Mouse (Mus musculus) hindbrain, embryonic 14.5 days (tissue): ENCODE results near the gene Nbeal2. TPM values are rescaled to one million over a fixed set of nuclear protein-coding genes. Genes with fewer than 3 reads are reported as not detected.

Source experiments
- ATAC-seq: fragments of 200-750 bp; cut with Nextera tagmentation; 2 replicates; pipeline ENCODE4 v1.8.0; 2017; ENCODE audit warnings: moderate number of reproducible peaks, mild to moderate bottlenecking, moderate TSS enrichment, moderate library complexity; ENCODE audit not compliant: low FRiP score
- DNase-seq: peaks from one replicate; pipeline ENCODE4 v3.0.0-alpha.2; 2015; ENCODE audit warnings: low spot score
- H3K27ac ChIP-seq: fragments of 300-500 bp; sonication (generic); 2 replicates; pipeline ENCODE4 v1.5.1; 2014; ENCODE audit warnings: mild to moderate bottlenecking, moderate library complexity
- H3K27me3 ChIP-seq: fragments of 300-500 bp; sonication (generic); 2 replicates; pipeline ENCODE4 v1.6.1; 2014; ENCODE audit warnings: mild to moderate bottlenecking, low read length, mixed read lengths; ENCODE audit not compliant: control insufficient read depth, insufficient read depth
- H3K36me3 ChIP-seq: fragments of 300-500 bp; sonication (generic); replicated peaks from 2 replicates; pipeline ENCODE4 v1.6.1; 2014; ENCODE audit not compliant: control insufficient read depth, insufficient read depth
- H3K4me1 ChIP-seq: fragments of 300-500 bp; sonication (generic); replicated peaks from 2 replicates; pipeline ENCODE4 v1.6.1; 2014; ENCODE audit warnings: antibody characterized with exemption, low read length, mixed read lengths; ENCODE audit not compliant: control insufficient read depth, insufficient read depth
- H3K4me2 ChIP-seq: fragments of 300-500 bp; sonication (generic); replicated peaks from 2 replicates; pipeline ENCODE4 v1.6.1; 2014; ENCODE audit warnings: mild to moderate bottlenecking, moderate library complexity
- H3K4me3 ChIP-seq: fragments of 300-500 bp; sonication (generic); replicated peaks from 2 replicates; pipeline ENCODE4 v1.5.1; 2014; ENCODE audit warnings: mild to moderate bottlenecking, low read length
- H3K9ac ChIP-seq: fragments of 300-500 bp; sonication (generic); 2 replicates; pipeline ENCODE4 v1.6.1; 2014
- H3K9me3 ChIP-seq: fragments of 300-500 bp; sonication (generic); 2 replicates; pipeline ENCODE4 v1.6.1; 2016; ENCODE audit warnings: low read length; ENCODE audit not compliant: control insufficient read depth
- WGBS: fragments of 180-500 bp; shearing (Covaris S2); extraction: QIAGEN DNeasy Blood & Tissue Kit; methylation state at CpG from one replicate; pipeline ENCODE4 v1.1.7; 2014; 5-methylcytosine and 5-hydroxymethylcytosine counted together
- polyA plus RNA-seq: library from polyadenylated mRNA; unstranded; fragments of >200 nt; fragmentation: Nextera tagmentation; extraction: Ambion mirVana; gene quantifications from 2 replicates; pipeline ENCODE4 v1.2.1, GENCODE M21; 2014

Gene Nbeal2
- polyA plus RNA-seq, result 2.2 and 4.0 TPM in 2 replicates

DNA sequence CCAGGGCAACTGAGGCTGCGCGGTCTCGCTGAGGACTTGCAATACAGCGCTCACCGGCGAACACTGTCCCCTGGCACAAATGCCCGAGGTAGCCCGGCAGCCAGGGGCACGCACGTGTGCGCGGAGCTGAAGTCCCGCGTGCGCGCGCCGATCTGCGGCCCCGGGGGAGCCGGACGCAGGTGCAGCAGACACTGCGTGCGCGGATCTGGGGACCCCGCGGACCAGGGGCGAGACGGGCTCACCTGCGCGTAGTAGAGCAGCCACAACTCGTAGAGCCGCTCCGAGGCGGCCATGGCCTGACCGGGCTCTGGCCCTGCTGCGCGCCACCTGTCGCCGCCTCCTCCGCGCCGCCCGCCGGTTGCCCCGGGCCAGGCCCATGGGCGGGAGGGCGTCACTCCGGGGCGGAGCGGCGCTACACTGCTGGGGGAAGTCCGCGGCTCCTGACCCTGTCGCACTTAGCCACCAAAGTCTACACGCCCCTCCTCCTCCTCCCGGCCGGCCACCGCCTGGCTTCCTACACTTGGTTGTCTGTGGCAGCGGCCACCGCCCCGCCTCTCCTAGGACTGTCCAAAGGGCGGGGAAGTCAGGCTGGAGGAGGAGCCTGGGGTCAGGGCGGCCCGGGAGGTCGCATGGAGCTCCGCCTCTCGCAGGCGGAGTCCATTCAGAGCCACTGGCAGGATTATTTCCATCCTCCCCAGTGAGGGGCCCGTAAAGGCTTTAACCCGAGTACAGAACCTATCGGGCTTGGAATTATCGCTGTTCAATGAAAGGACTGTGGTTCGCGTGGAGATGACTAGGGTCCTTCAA is at the start of gene Nbeal2:
Gene Nbeal2 (minus strand): TSS at position 507 of the 807 bp plus-strand sequence.
- ATAC-seq (peak; percentile 47), DNase-seq (peak; percentile 61)
- Histone ChIP-seq H3K36me3 (no peaks in the 10 kb centered on the region), H3K27me3 (peaks cover 24% of the 10 kb centered on the region), H3K27ac (0 out of 2 replicates have a peak within 1 kb of the TSS, but pooled peaks have one; percentile 33), H3K9ac (peak within 1 kb of the TSS; percentile 66), H3K9me3 (no peaks in the 10 kb centered on the region), H3K4me2 (peak within 1 kb of the TSS; percentile 98), H3K4me3 (peak within 1 kb of the TSS; percentile 72), H3K4me1 (peaks cover 38% of the 10 kb centered on the region)
- WGBS, result under 1% methylated on average over 54 of the region's 75 CpGs

GRCm38 (mm10) chr9:110702848-110703247 is 48.9 kb upstream of the Nbeal2 start:
- no peak overlapping the region for H3K4me3 ChIP-seq
- no peak for ATAC-seq
- H3K9me3 ChIP-seq, result no peaks in the 10 kb centered on the region
- no peaks in the 10 kb centered on the region for H3K4me1 ChIP-seq
- WGBS, result 85% methylated on average over 1 of the region's 1 CpGs
- H3K9ac ChIP-seq, result no peak overlapping the region
- no peak overlapping the region for H3K27ac ChIP-seq
- no peak for DNase-seq
- H3K27me3 ChIP-seq, result no peaks in the 10 kb centered on the region
- no peaks in the 10 kb centered on the region; the same call in 1 of the 2 replicates for H3K36me3 ChIP-seq
- no peak overlapping the region for H3K4me2 ChIP-seq

DNA sequence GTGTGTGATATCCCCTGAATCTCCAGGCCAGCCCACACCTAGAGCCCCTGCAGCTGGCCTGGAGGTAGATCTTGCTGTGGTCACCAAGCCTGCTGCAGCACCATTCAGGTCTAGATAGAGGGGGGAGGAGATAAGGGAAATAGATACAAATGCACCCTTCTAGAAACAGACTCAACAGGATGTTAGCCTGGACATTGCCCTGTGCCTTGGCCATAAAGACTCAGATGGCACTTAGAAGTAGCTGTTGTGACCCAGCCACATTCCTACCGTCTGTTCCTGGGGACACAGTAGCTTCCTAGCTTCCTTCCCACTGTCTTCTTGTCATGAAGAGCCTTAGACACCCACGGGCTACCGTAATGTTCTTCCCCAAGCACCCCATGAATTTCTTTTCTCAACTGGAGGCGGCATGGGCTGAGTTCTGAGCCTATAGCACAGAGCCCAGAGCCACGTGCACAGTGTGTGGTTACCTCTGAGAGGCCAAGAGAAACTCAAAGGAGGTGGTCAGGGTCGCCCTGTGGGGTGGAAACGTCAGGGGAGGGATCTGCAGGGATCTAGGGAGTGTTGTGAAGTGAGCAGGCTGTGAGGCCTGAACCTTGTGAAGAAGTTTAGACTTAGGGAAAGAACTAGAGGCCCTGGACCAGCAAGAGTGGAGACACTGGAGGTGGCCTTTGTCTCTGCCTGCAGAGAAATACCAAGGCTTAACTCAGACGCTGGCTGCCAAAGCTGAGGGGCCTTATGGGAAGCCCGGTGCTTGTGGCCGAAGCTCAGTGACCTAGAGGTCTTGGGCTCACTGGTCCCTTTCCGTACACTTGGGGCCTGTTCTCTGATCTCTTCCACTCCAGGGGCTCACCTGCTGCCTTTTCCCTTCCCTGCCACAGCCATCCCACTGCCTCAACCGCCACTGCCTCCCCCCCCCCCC is 47.4 kb upstream of the Nbeal2 start:
- H3K9me3 ChIP-seq, result no peaks in the 10 kb centered on the region
- no peak overlapping the region for H3K4me3 ChIP-seq
- DNase-seq (no peak), ATAC-seq (no peak)
- 79% methylated on average over 11 of the region's 12 CpGs for WGBS
- H3K27ac ChIP-seq, result no peak overlapping the region
- no peak overlapping the region for H3K4me2 ChIP-seq
- no peaks in the 10 kb centered on the region for H3K4me1 ChIP-seq
- no peaks in the 10 kb centered on the region for H3K27me3 ChIP-seq
- no peak overlapping the region for H3K9ac ChIP-seq
- no peaks in the 10 kb centered on the region; the same call in none of the 2 replicates for H3K36me3 ChIP-seq

DNA sequence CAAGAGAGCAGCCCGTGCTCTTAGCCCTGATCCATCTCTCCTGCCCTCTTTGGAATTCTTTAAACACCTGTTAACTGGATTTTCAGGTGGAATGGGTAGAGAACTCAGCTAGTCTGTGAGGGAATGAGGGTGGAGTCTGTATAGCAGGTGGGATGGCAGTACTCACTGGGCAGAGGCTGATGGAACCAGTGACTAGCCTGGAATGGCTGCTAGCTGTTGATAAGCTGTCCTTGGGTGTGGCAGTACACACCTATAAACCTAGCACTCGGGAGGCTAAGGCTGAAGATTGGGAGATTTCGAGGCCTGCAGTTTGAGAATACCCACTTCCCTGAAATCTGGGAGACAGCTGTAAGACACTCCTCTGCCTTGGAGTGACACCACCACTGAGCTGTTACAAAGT is 45.6 kb upstream of the Nbeal2 start:
- WGBS, result 91% methylated on average over 3 of the region's 3 CpGs
- Histone ChIP-seq H3K9me3 (no peaks in the 10 kb centered on the region), H3K4me3 (no peak overlapping the region), H3K9ac (no peak overlapping the region), H3K27me3 (no peaks in the 10 kb centered on the region), H3K27ac (no peak overlapping the region), H3K36me3 (peaks cover 3% of the 10 kb centered on the region), H3K4me1 (no peaks in the 10 kb centered on the region), H3K4me2 (no peak overlapping the region)
- no peak for ATAC-seq
- DNase-seq, result no peak

- H3K4me3 ChIP-seq, result no peak overlapping the region
- H3K27me3 ChIP-seq, result no peaks in the 10 kb centered on the region
- H3K9me3 ChIP-seq, result no peaks in the 10 kb centered on the region
- ATAC-seq (no peak), DNase-seq (no peak)
- no peak overlapping the region for H3K9ac ChIP-seq
- H3K27ac ChIP-seq, result no peak overlapping the region
- peaks cover 19% of the 10 kb centered on the region for H3K36me3 ChIP-seq
- H3K4me1 ChIP-seq, result no peaks in the 10 kb centered on the region
- 81% methylated on average over 3 of the region's 3 CpGs for WGBS
- no peak overlapping the region for H3K4me2 ChIP-seq
Measured at GRCm38 (mm10) chr9:110697465-110697864, 43.5 kb upstream of the Nbeal2 start.

- DNase-seq, result no peak
- no peak overlapping the region for H3K4me3 ChIP-seq
- no peak overlapping the region for H3K27ac ChIP-seq
- ATAC-seq, result no peak
- no peak overlapping the region for H3K9ac ChIP-seq
- no peaks in the 10 kb centered on the region for H3K9me3 ChIP-seq
- no peaks in the 10 kb centered on the region for H3K4me1 ChIP-seq
- H3K4me2 ChIP-seq, result no peak overlapping the region
- peaks cover 19% of the 10 kb centered on the region for H3K36me3 ChIP-seq
- WGBS, result 93% methylated on average over 5 of the region's 5 CpGs
- no peaks in the 10 kb centered on the region for H3K27me3 ChIP-seq
Measured at GRCm38 (mm10) chr9:110696427-110696826, 42.5 kb upstream of the Nbeal2 start.

- no peak overlapping the region for H3K27ac ChIP-seq
- H3K9ac ChIP-seq, result no peak overlapping the region
- WGBS, result 86% methylated on average over 4 of the region's 4 CpGs
- DNase-seq, result no peak
- ATAC-seq, result no peak
- peaks cover 19% of the 10 kb centered on the region for H3K36me3 ChIP-seq
- H3K4me1 ChIP-seq, result no peaks in the 10 kb centered on the region
- no peaks in the 10 kb centered on the region for H3K9me3 ChIP-seq
- H3K4me2 ChIP-seq, result no peak overlapping the region
- H3K27me3 ChIP-seq, result no peaks in the 10 kb centered on the region
- H3K4me3 ChIP-seq, result no peak overlapping the region
Measured at GRCm38 (mm10) chr9:110695165-110695755, 41.3 kb upstream of the Nbeal2 start.

DNA sequence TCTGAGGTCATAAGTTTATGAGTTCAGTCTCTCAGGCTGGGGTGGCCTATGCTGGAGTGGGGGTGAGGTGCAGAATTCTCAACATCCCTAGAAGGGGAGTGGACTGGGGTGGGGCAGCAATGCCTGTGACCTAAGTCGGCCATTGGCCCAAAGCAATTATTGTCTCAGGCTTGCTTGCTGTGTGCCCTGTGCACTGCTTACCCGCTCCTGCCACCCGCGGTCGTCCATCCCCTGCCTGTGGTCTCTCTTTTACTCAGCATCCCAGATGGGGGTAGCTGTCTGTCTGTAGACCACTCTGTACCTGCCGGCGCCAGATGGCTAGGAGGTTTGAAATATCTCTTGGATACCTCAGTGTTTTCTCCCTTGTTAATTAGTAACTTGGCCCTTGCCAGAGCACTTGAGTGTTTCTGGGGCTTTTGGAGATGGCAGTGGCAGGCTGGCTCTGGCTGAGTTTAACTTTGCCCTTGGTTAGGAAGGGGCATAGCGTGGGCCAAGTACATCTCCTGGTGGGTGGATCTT is 35.4 kb upstream of the Nbeal2 start:
- no peak overlapping the region for H3K9ac ChIP-seq
- WGBS, result 85% methylated on average over 8 of the region's 8 CpGs
- peaks cover 14% of the 10 kb centered on the region for H3K36me3 ChIP-seq
- H3K4me3 ChIP-seq, result no peak overlapping the region
- DNase-seq (no peak), ATAC-seq (no peak)
- peaks cover 17% of the 10 kb centered on the region for H3K4me1 ChIP-seq
- no peaks in the 10 kb centered on the region for H3K9me3 ChIP-seq
- no peaks in the 10 kb centered on the region for H3K27me3 ChIP-seq
- H3K4me2 ChIP-seq, result no peak overlapping the region
- no peak overlapping the region for H3K27ac ChIP-seq

DNA sequence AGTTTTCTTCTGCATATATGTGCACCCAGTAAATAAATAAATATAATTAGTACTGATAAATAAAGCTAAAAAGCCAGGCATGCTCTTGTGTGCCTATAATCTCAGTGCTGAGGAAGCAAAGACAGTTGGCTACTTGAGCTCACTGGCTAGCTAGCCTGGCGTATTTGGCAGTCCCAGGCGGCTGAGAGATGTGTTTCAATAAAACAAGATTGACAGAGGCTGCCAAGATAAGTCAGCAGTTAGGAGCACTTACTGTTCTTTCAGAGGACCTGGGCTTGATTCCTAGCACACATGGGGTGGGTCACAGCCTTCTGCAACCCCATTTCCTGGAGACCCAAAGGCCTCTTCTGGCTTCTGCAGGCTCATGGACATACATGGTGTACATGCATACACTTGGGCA is 33.9 kb upstream of the Nbeal2 start:
- 0 out of 2 replicates have a peak, but pooled peaks cover 2% of the 10 kb centered on the region for H3K36me3 ChIP-seq
- no peak overlapping the region for H3K9ac ChIP-seq
- no peak overlapping the region for H3K4me3 ChIP-seq
- ATAC-seq (no peak), DNase-seq (no peak)
- H3K27me3 ChIP-seq, result no peaks in the 10 kb centered on the region
- H3K27ac ChIP-seq, result no peak overlapping the region
- H3K4me1 ChIP-seq, result peaks cover 31% of the 10 kb centered on the region
- H3K9me3 ChIP-seq, result no peaks in the 10 kb centered on the region
- H3K4me2 ChIP-seq, result no peak overlapping the region
- WGBS, result 86% methylated on average over 2 of the region's 2 CpGs
